Mouse (Mus musculus) embryo, embryonic 11 days (tissue): ENCODE results near the gene Mterf2.
A peak's percentile ranks its signal among the peaks of the same experiment; 100 is the strongest.

ENCODE experiments used
- DNase-seq: peaks from one replicate; pipeline ENCODE4 v3.0.0-alpha.2; 2015

Mterf2 gene

DNA sequence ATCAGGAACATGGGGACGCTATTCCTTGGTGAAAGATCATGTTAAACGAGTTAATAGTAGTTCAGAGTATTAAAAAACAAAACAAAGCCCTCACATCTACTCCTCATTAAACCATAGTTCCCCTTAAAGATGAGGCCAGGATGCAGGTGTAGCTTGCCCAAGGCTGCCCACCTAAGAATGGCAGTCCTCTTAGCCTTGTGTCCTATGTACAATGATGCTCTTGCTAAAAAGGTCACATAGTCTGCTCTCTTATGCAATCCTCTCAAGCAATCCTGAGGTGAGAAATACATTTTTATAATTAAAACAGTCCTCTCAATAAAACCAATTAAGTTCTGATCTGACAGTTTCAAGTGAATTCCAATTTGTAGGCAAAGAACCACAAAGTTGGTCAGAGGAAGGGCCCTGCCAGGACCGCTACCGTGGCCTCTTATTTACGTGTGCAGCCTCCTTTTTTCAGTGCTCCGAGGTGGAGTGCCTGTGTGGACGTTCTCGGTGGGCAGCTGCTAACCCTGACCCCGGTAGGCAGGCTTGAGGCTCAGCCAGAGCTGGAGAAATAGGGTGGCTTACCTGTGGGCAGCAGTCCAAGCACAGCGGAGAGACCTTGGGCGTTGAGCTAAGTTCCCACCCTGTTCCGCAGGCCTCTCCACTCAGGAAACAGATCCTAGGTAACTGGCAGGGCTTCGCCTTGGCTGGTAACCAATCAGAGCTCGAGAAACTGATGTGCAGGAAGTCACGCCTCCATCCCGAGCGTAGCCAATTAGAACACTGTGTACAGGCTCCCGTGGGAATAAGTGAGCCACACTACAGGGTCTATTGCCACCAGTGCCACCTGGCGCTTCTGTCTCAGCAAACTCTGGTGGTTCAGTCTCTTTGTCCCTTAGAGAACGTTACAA lies at the start of gene Mterf2:
Gene Mterf2, minus strand, starts transcription at position 633 of the 893 bp plus-strand sequence.
- peak; percentile 99 for DNase-seq

DNA sequence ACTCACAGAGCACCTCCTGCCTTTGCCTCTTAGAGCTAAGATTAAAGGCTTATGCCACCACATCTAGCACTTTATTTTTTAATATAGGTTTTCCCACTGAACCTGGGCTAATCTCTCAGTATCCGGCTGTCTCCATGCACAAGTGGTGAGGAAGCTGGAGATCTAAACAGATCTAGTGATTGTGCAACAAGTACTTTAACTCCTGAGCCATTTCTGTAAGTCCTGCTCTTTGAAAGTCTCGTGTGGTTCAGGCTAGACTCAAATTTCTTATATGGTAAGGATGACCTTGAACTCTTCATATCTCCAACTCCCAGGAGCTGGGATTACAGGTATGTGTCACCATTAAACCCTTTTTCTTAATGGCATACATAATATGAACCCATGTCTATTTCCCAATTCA lies 48.8 kb upstream of the Mterf2 start:
- DNase-seq, result no peak

DNA sequence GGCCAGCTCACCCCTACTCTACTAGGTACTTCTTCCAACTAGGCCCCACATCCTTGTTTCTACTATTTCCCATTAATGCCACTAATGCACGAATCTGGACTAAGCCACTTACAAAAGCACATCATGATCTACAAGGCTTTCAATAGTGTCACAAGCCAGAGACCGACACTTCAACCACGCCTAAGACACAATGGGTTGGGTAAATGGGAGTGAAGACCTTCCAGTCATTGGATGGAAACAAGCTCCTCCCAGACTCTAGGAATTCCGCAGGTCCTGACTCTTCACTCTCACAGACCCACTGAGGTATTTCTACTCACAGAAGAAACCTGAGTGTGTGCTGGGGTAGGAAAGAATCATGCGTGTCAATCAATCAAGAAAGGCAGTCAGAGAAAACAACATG lies 37.5 kb upstream of the Mterf2 start:
- no peak for DNase-seq

DNA sequence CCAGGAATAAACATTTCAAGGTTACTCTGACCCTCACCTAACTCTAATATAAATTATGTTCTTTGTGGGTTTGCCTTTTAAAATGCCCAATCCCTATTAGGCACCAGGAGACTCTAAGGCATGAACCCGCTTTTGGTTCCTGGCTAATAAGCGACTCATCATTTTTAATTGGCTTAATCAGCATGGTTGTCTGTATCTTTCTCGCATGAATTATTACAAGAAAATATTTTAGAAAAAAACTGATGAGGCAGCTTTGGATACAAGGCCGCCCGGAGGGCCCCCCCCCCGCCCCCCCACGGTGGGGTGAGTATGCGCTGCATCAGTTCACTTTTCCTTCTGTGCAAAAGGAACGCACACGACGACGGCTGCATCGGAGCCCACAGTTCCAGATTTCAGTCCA lies 37.0 kb upstream of the Mterf2 start:
- DNase-seq, result no peak

DNA sequence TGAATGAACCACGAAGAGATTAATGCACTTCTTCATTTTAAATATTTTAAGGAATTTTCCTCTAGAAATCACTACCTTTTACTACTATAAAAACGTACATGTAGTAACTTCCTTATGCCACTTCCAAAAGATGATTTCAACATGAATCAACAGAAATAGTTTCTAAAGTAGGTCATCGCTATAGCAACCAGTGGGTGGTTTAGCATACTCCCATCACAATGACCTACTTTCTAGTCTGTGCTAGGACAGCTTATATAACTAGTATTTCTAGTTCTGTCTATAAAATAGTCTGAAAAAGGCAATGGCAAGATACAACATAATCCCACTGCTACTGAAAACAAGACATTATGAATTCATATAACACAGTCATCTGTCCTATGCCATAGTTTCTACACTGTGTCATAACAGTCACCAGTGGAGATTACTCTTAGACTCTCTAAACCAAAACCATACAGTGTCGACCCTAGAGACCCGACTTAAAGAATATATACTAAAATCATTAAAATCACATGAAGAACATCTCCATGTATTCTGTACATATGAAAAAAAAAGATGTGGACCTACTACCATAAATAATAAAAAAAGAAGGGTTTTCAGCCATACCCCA lies 34.0 kb upstream of the Mterf2 start:
- no peak for DNase-seq

DNA sequence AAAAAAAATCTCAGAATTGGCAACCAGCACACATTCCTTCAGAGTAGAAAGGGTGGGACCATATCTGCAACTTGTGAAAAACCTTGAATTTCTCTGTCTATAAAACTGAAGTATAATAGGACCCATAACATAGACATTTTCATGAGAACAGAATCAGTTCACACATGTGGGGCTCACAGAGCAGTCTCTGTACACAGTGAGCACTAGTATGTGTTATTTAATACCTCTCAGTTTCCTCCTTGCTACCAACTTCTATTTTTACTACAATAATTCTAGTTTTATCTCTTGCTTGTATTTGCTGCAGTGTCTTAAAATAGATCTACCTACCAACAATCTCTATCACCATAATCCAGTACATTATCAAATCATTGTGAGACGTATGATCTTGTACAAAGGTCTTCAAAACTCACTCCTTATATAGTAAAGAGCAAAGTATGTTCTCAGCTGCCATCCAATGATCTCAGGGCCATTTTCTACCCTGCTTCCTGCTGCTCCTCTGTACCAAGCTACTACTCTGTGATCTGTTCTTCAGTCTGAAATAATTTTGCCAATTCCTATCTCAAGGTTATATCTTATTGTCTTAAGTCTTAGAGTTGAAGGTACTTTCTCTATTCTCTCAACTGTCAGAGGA lies 32.3 kb upstream of the Mterf2 start:
- DNase-seq, result no peak

DNA sequence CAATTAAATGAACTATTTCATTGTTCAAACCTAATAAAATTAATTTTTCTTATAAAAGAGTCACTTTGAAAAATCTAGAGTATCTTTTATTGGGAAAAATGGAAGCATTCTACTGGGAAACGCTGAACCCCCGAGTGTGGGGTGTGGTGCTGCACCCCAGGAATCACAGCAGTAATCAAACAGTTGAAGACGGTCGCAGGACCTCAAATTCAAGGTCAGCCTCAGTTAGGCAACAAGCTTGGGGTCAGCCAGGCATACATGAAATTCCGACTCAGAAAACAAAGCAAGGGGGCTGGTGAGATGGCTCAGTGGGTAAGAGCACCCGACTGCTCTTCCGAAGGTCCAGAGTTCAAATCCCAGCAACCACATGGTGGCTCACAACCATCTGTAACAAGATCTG lies 29.6 kb upstream of the Mterf2 start:
- DNase-seq, result no peak

DNA sequence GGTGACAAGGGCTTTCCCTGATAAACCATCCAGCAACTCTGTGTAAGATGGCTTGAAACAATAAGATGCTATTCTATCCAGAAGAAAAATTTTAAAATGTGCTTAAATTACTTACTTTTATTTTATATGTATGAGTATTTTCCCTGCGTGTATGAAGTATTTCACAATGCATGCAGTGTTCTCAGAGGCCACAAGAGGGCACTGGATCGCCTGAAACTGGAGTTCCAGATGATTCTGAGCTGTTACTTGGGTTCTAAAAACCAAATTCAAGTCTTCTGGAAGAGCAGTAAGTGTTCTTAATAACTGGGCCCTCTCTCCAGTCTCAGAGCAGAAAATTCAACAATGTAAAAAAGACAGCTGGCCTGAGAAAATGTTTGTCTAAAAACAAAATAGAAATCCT lies 26.4 kb upstream of the Mterf2 start:
- peak; percentile 68 for DNase-seq

DNA sequence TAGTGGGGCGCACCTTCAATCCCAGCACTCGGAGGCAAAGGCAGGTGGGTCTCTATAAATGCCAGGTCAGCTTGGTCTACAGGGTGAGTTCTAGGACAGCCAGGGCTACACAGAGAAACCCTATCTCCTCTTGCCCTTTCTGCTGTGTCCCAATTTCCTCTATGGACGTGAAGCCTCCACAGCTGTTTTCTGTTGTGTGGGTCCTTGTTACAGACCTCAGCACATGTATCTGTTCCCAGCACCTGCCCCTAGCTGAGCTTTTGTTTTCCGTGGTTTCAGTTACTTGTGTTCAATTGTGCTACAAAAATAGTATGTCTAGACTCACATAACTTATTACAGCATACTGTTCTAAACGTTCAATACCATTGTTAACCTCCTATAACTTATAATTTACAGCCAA lies 21.4 kb upstream of the Mterf2 start:
- DNase-seq, result no peak

DNA sequence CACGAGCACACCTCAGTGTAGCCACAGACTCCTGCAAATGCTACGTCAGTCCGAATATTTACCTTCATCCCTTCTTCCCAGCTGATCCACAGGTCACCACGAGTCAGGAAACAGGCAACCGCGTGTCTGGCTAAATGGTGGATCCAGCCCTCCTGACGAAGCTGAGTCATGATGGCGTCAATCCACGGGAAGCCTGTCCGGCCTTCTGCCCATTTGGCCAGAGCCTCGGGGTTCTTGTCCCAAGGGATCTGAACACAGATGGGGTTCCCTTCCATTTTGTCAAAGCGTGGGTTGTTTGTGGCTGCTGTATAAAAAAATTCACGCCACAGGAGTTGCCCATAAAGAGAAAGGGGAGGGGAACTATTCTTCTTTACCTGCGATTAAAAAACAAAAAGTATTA lies 18.5 kb upstream of the Mterf2 start:
- DNase-seq, result no peak

DNA sequence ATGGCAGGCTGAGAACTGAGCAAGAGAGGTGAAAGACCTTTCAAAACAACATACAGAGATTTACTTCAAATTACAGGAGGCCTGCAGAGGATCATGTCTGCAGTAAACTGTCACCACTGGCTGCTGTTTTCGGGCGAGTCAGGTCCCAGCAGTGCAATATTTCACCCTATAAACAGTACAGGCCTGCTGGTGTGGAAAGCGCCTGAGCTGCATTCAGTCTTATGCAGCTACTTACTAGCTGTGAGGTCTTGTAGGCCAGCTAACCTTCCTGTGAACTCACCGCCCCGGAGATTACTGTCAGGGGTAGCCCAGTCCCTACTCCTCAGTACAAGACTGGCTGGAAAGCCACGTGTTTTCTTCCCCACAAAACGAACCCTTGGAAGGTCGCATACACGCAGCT lies 13.6 kb upstream of the Mterf2 start:
- peak; percentile 24 for DNase-seq

DNA sequence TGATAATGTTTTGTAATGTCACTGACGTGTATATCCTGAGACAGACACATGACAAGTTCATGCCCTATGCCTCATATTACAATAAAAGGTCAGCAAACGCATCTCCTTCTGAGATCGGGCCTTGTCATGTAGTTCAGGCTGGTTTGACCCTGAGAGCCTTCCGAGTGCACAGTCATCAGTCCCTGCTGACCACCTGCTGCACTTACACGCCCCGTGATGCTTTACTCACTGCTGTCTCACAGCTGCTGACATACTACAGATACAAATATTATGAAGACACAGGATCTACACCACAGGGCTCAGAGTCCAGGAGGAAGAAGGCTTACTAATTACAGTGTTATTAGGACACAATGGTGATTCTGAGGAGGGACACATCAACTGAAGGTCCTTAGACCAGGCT lies 8.7 kb upstream of the Mterf2 start:
- DNase-seq, result no peak

DNA sequence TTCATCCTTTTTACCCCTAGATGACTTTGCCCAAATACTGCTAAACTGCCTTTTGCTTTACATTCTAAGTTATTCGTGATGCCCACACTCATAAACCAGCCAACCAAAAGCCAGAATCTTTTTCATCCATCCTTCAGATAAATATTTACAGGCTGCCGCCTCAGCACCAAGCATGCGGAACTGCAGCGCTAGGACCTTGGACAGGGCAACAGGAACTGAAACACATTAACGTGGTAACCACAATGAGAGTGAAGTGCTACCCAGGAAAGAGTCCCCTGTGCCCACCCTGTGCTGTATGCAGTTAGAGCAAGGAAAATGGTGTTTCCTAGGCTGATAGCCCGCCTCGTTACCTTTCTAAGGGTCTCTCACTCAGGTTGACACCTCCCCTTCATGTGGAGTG lies 626 bp upstream of the Mterf2 start:
- DNase-seq, result peak; percentile 53

DNA sequence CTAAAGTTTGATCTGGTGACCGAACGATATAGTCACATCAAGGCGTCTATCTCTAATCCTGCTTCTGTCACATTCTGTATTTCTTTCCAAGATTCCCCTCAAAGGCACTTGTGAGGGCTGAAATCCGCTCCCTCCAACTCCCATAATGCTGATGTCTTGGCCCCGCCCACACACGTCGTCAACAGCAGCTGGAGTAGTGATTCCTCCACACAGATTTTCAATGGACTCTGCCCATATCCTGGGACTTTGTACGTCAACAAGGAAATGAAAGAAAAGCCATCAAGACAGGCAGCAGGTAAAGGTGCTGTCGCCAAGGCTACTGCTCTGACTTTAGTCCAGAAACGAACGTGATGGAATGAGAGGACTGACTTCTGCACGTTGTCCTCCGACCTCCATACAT lies 2.6 kb downstream of the Mterf2 start:
- DNase-seq, result no peak

DNA sequence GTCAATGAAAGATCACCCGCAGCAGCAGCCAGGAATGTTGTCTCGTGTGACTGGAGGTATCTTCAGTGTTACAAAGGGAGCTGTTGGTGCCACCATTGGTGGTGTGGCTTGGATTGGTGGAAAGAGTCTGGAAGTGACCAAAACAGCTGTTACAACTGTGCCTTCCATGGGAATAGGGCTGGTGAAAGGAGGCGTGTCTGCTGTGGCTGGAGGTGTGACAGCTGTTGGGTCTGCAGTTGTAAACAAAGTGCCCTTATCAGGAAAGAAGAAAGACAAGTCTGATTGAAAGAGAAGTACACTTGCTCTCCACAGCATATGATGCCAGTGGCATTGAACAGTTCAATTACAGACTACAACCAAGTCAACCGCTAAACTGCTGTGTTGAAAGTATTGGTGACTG lies 13.4 kb downstream of the Mterf2 start:
- DNase-seq, result no peak

DNA sequence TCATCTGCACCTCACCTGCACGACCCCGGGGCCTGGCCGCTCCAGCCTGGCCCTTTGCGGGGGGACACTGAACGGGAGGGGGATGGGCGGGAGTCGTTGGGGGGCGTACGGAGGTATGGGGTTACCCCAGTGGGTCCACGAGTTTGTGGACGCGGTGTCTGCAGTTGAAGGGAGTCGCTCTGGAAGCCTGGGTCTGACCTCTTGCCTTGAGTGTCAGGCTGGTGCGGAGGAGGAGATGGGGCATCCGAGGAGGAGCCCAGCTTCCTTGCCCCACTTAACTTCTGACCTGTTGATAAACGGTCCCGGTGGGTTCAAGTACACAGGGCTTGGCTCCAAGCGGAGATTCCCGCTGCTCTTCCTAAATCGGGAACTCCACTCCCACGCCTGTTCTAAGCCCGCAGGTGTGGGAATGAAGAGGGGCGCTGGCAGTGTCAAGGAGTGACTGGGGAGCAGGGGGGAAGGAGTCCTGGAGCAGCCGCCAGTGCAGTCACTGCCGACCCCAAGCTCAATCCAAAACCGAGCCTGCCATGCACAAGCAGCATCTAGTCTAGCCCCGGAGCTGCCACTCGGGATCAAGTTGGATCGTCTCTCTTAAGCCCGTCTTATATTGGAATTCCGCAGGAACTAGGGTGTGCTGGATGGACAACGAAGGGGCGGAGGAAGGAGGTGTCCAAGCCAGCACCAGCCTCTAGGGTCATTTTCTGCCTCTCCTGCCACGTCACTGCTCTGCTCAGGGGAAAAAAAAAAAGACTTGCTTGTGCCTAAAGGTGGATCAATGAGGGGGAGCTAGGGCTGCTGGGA lies 24.5 kb downstream of the Mterf2 start:
- peak; percentile 64 for DNase-seq

DNA sequence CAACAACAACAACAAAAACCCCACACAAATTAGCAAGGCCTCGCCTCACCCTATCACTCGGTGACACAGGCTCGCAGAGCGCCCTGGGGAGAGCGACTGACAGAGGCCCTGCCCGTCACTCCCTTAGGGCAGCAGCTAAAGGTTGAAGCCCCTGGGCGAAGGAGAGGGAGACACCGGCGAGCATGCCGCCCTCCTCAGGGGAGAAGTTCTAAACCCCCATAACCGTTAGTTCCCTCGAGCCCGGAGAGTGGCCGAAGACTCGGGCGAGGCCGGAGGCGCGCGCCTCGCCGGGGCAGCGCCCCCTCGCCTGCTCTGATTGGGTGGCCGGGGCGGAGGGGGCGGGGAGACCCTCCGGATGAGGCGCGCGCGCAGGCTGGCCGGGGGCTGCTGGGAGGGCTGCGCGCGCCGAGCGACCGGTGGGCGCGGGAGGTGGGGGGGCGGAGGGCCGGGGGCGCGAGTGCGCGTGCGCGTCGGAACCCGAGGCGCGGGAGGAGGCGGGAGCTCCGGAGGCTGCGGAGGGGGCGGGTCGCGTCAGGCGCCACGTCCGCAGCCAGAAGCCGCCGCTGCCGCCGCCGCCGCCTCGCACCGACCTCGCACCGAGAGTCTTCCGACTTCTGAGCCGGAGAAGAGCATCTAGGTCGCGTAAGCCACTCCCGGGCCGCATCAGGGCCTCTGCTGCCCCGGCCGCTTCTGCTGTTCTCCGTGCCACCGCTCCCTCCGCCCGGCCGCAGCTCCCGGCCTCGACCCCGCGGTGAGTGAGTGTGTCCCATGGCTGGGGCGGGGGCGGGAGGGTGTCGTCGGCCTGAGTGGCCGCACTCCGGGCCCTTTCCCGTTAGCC lies 25.4 kb downstream of the Mterf2 start, which contains the start of the genes Fhl4 and Tmem263:
Gene Fhl4, minus strand, starts transcription at position 249 of the 838 bp plus-strand sequence.
Gene Tmem263, plus strand, starts transcription at position 381 of the 838 bp plus-strand sequence.
- DNase-seq, result peak; percentile 98

DNA sequence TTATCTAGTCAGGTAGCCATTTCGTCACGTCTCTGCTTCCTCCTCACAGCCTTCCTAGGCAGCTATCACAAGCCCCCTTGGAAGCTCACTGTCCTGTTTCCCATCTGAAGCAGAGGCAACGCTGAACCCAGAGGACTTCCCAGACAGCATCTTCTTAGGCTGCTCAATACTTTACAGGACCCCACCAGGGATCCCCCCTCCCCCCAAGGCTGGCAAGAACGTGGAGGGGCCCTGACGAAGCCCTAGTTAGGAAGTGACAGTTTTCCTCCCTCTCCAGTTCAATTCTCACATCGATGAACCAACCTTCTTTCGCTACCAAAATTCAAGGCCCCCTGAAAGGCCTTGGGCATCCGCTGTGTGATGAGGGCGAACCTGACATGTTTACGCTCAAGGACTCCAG lies 26.0 kb downstream of the Mterf2 start:
- peak; percentile 46 for DNase-seq

DNA sequence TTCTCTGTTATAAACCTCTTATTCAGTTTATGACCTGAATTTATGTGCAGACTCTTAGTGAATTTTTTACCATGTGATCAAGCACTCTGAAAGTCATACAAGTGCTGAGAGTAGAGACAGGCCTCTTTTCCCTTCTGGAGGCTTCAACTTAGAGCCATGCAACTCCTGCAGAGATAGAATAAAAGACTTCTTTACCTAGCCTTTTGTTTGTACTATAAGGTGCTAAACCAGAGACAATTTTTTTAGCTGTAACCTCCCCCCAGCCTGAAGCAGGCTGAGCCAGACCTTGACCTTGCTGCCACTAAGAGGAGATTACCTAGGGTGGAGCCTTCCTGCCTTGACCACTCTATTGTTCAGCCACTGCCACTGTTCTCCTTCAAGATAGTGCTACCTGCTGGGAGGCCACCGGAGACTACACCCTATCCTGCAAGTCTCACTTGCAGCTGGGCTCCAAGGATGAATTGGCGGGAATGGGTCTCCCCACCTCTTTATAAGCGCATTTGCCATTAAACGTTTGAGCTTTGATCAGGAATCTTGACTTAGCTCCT lies 56.1 kb downstream of the Mterf2 start:
- DNase-seq, result no peak
